Mouse (Mus musculus) 3134 (cell line): ENCODE results near the gene Deaf1.
A peak's percentile ranks its signal among the peaks of the same experiment; 100 is the strongest.

Source experiments
- DNase-seq: peaks from one replicate; pipeline ENCODE4 v3.0.0-alpha.2; 2011; ENCODE audit warnings: low spot score; ENCODE audit not compliant: insufficient read length; ENCODE audit errors: extremely low read depth

The Deaf1 gene

GRCm38 (mm10) chr7:141340023-141340422, 12.5 kb upstream of the Deaf1 start:
- no peak for DNase-seq

DNA sequence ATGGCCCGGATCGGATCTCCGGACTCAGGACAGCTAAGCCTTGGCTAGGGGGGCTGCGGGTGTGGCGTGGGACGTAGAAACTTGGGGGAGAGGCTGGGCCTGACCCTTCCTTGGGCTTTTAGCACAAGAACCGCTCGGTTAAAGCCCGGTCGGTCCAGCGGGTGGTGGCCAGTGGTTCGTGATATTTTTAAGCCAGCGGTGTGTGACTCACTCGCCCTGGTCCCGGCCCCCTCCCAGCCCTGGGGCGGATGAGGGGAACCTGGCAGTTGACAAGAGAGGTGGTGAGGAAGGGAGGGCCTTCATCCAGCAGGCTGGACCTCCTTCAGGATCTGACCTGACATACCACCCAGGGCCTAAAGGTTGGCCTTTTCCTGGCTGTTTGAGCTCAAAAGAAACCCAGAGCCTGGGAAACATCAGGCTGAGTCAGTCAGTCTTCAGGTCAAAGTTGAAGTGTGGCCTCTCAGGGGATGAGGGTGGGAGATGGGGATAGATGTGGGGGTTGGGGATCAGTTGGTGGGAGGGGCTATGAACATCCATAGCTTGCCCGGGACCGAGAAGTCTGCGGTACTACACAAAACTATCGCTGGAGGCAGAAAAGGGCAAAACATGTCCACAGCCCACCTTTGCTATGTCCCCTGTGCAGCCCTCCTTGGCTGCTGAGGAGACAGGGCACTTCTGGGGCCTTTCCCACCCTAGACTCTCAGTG, 11.9 kb upstream of the Deaf1 start:
- DNase-seq = peak; percentile 80

GRCm38 (mm10) chr7:141338576-141339131, 11.2 kb upstream of the Deaf1 start, which contains the start of gene Eps8l2:
Gene Eps8l2, plus strand, starts transcription at chr7:141338880.
- DNase-seq = peak; percentile 86

DNA sequence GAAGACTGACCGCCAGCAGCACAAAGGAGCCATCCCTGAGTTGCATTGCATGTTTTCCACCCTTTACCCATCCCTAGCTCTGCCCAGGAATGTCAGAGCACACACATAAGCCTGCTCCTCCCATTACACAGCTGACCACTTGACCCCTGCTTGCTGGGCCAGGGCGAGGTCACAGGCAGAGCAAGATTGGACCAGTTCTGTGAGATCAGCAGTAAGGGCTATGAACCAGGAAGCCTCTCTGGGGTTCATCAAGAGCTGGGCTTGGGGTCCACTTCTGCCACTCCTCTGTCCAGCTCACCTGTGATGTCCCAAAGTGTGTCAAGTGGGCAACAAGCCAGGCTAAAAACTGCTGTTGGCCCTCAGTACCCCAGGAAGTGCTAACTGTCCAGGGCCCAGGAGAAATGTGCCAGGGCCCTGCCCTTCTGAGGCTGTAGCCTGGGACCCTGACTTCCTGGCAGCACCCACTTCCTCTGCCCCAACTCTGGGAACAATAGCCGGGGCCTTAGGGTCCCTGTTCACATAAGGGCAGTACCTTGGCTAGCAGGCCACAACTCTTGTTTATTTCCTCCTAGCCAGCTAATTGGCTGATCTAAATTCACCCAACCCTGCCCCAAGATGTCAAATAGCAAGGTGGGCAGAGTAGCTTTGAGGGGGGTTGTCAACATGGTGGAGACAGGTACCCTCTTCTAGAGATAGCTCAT, 10.4 kb upstream of the Deaf1 start:
- no peak for DNase-seq

GRCm38 (mm10) chr7:141336296-141336695, 8.8 kb upstream of the Deaf1 start:
- DNase-seq = no peak

DNA sequence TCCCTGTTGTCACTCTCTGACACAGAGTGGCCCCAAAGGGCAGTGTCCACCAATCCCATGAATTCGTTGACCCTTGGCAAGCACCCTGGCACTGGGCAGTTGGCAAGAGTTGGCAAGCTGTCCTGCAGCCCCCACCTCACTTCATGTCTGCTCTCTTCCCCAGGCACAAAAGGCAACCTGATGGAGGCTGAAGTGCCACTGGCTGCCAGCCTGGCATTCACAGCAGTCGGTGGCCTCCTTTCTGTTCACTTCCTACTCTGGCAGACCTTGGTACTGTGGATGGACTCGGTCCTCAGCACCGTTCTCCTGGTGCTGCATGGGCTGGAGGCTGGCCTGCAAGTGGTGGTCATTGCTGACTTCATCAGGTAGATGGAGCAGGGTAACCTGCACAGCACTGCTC, 8.2 kb upstream of the Deaf1 start:
- DNase-seq = no peak

- no peak for DNase-seq
Observed at GRCm38 (mm10) chr7:141335044-141335579, 7.6 kb upstream of the Deaf1 start.

DNA sequence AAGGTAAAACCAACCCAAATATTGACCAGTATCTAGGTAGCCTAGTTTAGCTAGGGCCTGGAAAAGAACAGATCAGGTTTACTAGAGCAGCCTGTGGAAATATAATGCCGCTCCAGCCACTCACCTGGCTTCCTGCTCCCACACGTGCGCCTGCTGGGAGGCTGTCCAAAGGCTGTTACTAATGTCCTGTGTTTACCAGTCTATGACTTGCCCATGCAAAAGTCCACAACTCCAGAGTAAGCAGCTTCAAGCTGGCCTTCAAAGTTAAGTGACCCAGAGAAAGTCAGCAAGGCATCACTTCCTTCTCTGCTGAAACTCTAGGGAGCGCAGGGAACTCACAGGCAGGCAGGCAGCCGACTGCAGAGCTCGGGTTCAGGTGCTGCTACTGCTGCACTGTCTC, 4.5 kb upstream of the Deaf1 start:
- no peak for DNase-seq

- DNase-seq = no peak
Observed at GRCm38 (mm10) chr7:141330706-141331105, 3.2 kb upstream of the Deaf1 start.

DNA sequence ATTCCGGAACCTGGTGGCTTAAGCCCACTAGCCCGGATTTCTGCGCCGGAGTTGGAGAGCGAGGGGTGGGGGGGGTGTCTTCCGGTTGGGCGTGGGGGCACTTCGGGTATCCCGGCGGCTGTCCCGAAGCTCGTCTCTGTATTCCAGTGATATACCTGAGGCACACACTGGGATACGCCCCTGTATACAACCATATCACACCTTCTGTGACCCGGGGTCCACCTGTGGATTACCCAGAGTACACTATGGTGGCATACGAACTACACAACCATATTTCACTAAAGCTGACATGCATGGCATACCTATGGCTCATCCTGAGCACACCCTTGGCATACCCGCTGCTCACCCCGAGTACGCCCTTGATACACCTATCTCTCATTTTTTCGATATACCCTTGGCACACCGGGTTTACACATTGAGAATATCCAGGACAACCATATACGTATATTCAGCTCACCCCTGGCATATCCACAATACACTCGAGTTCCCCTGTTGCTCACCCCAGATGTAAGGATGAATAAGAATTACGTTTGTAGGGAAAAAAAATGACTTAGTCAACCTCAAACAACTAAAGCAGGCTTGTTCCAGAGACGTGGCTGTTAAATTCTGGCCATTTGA, 992 bp upstream of the Deaf1 start:
- no peak for DNase-seq

GRCm38 (mm10) chr7:141326546-141327446, 694 bp downstream of the Deaf1 start:
- DNase-seq = no peak

DNA sequence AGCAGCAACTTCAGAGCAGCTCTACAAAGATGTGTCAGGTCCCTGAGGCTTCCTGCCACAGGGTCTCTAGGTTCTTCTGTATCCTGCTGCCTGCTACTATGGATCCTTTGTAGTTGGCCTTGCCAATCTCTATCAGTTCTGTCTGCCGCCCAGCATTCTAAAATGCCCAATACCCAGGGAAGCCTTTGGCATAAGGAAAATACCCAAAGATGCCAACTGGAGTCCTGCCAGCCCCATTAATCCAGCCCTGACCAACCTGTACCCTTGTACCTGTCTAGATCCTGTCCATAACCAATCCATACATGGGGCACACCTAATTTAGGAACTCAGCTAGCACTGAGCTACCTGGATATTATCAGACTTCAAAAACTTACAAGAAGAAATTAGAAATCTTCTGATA, 2.8 kb downstream of the Deaf1 start:
- DNase-seq = no peak

GRCm38 (mm10) chr7:141319446-141319845, 8.0 kb downstream of the Deaf1 start:
- DNase-seq = no peak

DNA sequence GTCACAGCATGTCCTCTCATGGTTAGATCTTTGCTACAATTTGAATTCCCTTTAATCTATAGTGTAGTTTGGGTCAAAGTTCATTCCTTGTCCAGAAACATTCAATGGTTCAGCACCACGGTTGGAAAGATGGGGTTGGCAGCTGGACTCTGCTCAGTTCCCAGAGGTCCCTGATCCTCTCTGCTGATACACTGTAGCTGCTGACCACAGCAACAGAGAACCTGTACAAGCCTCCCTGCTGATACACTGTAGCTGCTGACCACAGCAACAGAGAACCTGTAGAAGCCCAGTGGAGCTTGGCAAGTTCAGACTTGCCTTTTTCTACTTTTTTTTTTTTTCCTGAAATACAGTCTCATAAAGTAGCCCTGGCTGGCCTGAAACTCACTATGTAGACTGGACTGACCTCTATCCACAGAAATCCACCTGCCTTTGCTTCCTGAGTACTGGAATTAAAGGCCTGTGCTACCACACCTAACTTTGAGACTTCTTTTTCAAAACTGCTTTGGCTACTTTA, 9.8 kb downstream of the Deaf1 start:
- no peak for DNase-seq

DNA sequence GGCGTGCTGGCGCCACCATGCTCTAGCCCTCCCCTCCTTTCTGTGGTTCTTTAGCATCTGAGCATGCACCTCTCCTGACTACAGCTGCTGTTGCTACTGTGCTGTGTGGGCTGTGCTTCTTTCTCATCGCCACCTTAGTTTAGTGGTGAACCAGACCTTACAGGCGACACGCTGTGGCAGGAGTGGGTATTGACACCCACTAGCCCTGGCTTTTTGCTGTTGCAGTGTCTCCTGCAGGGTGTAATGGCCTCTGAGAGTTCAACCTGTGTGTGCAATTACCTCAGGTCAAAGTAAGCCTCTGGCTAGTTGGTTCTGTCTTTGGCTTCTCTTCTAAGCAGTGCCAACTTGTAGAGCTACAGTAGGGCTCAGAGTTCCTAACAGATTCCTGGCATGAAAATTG, 11.5 kb downstream of the Deaf1 start:
- no peak for DNase-seq

DNA sequence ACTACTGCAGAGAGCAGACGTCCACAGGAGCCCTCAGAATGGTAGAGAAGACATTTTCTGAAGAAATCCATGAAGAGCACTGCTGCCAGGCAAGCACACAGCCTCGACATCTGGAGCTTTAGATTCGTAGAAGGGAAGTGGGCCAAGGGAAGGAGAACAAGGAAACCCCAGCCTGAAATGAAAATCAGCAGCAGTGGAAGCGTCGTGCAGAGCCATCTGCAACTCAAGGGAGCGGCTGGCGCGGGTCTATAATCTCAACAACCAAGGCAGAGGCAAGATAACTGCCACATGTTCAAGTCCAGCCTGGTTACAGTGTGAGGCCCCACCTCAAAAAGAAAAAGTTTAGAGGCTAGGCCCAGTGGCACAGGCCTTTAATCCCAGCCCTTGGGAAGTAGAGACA, 12.4 kb downstream of the Deaf1 start:
- DNase-seq = no peak

DNA sequence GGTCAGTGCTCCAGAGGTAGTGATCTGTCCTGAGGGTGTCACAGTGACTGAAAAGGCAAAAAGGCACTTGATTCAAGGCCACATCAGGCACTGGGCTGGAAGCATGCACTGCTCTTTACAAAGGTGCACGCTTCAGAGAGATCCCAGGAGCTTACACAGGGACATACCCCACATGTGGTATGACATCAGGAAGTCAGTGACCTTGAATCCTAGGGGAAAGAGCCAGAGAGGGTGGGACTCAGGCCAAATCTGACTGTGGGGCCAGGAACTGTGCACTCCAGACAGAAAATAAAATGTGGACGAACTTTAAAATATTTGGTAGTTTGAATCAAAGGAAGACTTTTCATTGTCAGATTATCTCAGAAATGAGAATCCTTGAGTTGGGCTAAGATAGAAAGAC, 13.1 kb downstream of the Deaf1 start:
- DNase-seq = no peak

GRCm38 (mm10) chr7:141304537-141304936, 23.0 kb downstream of the Deaf1 start:
- DNase-seq = no peak

DNA sequence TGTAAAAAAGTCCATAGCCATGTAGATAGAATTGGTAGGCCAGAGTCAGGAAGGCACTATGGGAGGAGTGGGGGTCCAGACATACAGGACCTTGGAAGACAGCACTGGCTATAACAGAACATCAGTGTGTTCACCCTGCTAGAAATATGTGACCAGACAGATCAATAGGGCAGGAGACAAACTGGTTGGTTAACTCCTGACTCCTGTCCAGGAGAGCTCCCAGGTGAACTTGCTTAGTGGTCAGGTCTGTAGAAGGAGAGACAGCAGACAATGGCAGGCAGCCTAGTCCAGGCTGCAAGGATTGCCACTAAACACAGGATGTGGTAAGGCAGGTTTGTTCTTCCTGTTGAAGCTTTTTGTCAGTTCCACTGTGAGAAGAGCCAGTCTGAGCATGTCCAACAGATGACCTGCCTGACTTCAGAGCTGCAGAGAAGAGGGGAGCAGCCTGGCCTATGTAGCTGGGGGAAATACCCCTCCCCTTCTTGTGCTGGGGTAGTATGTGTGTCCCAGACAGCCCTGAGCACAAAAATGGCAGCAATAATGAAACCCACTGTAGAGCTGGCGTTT, 24.7 kb downstream of the Deaf1 start:
- DNase-seq = no peak

DNA sequence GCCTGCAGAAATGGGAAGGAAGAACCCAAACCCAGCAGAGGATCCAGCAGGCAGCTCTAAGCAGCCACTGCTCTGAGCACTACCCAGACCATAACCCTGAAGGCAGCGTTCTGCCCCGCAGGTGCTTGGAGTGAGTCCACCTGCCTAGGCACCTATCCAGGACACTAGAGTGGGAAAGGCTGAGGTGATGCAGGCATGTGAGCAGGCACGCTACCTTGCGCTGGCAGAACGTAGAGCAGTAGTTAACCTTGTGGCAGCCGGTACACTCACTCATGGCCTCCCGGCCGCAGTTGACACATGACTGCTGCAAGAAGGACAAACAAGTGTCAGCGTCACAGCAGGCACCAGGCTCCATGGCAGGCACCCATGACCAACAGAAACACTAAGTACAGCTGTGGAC, 26.1 kb downstream of the Deaf1 start:
- no peak for DNase-seq
